Mouse (Mus musculus) intestine, embryonic 15.5 days (tissue): Measurements from ENCODE around the gene Mrs2. TPM values are rescaled to one million over a fixed set of nuclear protein-coding genes. Genes with fewer than 3 reads are reported as not detected.

Experiments used
- ATAC-seq: fragments of 200-750 bp; cut with Nextera tagmentation; 2 replicates; pipeline ENCODE4 v1.8.0; 2017; ENCODE audit warnings: moderate TSS enrichment, moderate library complexity
- H3K27ac ChIP-seq: fragments of 300-500 bp; sonication (generic); 2 replicates; pipeline ENCODE4 v1.5.1; 2015; ENCODE audit warnings: mild to moderate bottlenecking, inconsistent platforms
- H3K27me3 ChIP-seq: fragments of 300-500 bp; sonication (generic); replicated peaks from 2 replicates; pipeline ENCODE4 v1.6.1; 2015; ENCODE audit warnings: inconsistent platforms
- H3K36me3 ChIP-seq: fragments of 300-500 bp; sonication (generic); 2 replicates; pipeline ENCODE4 v1.6.1; 2015; ENCODE audit warnings: inconsistent platforms
- H3K4me1 ChIP-seq: fragments of 300-500 bp; sonication (generic); replicated peaks from 2 replicates; pipeline ENCODE4 v1.6.1; 2015; ENCODE audit warnings: inconsistent platforms
- H3K4me2 ChIP-seq: fragments of 300-500 bp; sonication (generic); replicated peaks from 2 replicates; pipeline ENCODE4 v1.6.1; 2015; ENCODE audit warnings: mild to moderate bottlenecking, inconsistent platforms
- H3K4me3 ChIP-seq: fragments of 300-500 bp; sonication (generic); replicated peaks from 2 replicates; pipeline ENCODE4 v1.5.1; 2015; ENCODE audit warnings: inconsistent platforms
- H3K9ac ChIP-seq: fragments of 300-500 bp; sonication (generic); 2 replicates; pipeline ENCODE4 v1.6.1; 2015; ENCODE audit warnings: inconsistent platforms
- H3K9me3 ChIP-seq: fragments of 300-500 bp; sonication (generic); 2 replicates; pipeline ENCODE4 v1.6.1; 2016; ENCODE audit warnings: inconsistent platforms
- WGBS: fragments of 180-500 bp; shearing (Covaris S2); methylation state at CpG from one replicate; pipeline ENCODE4 v1.1.7; 2015; 5-methylcytosine and 5-hydroxymethylcytosine counted together
- polyA plus RNA-seq: library from polyadenylated mRNA; unstranded; fragments of >200 nt; fragmentation: Nextera tagmentation; extraction: Ambion mirVana; gene quantifications from 2 replicates; pipeline ENCODE4 v1.2.1, GENCODE M21; 2015

Mrs2 gene
- polyA plus RNA-seq, 1 experiment from 2014 or later: 17.4 TPM

DNA sequence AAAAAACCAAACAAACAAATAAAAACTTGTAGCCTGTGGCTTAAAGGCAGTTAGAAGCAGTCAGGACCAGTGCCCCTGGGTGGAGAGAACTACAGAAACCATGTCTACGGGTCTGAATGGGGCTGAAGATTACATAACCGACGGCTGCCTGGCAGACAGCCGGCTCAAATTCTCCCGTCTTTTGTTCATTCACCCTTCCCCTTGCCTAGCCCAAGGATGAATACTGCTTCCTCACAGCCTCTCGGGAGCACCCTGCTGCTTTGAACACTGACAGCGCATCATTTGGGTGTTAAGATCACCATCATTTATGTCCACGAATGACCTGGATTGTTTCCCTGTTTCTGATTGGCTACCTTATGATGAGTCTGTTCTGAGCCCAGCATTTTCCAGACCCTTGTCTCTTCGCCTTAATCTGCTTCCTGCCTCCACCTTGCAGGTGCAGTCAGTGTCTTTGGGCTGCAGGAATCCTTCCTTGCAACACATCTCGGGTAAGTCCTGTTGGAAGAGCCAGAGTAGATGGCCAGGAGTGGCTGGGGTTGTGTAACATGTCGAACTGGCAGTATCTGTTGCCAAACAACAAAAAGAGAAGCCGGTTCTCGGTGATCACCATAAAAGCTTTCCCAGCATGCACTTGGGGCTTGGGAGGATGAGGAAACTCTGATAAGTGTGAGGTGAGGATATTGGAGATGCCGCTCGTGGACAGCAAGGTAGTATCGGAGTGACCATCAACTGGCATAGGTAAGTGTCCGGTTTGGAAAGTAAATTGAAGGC lies 77.5 kb downstream of the Mrs2 start, which contains the start of gene Gpld1:
Gene Gpld1 (plus strand): TSS at position 641 of the 771 bp plus-strand sequence.
- no peak for ATAC-seq
- 69% methylated on average over 17 of the region's 17 CpGs for WGBS
- H3K4me3 ChIP-seq: no peak within 1 kb of the TSS

DNA sequence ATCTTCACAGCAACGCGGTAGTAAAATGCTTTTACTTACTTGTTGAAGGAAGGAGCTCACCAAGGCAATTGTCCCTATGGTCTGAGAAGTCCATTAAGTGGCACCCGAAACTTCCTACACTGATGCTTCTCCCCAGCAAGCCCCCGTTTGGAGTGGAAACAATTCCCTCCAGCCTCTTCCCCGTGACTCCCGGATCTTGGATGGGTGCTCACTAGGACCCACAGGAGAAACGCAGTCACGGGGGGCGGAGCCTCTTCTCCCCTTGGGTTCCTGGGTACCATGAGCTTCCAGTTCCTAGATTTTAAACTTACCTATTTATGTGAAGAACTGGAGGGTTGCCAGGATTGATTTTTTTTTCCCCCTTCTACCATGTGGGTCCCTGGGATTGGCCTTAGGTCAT lies 80.7 kb downstream of the Mrs2 start:
- Histone ChIP-seq H3K27ac (no peak overlapping the region), H3K4me1 (no peaks in the 10 kb centered on the region), H3K27me3 (no peaks in the 10 kb centered on the region), H3K4me2 (no peak overlapping the region), H3K4me3 (no peak overlapping the region), H3K9me3 (no peaks in the 10 kb centered on the region), H3K36me3 (no peaks in the 10 kb centered on the region), H3K9ac (no peak overlapping the region)
- 91% methylated on average over 9 of the region's 9 CpGs for WGBS
- no peak for ATAC-seq

More for the DNA sequence above, 77.5 kb downstream of the Mrs2 start, which contains the start of gene Gpld1:
- Histone ChIP-seq H3K9me3 (no peaks in the 10 kb centered on the region), H3K4me2 (no peak within 1 kb of the TSS), H3K9ac (no peak within 1 kb of the TSS), H3K27ac (no peak within 1 kb of the TSS), H3K4me1 (no peaks in the 10 kb centered on the region), H3K36me3 (no peaks in the 10 kb centered on the region), H3K27me3 (no peaks in the 10 kb centered on the region)

DNA sequence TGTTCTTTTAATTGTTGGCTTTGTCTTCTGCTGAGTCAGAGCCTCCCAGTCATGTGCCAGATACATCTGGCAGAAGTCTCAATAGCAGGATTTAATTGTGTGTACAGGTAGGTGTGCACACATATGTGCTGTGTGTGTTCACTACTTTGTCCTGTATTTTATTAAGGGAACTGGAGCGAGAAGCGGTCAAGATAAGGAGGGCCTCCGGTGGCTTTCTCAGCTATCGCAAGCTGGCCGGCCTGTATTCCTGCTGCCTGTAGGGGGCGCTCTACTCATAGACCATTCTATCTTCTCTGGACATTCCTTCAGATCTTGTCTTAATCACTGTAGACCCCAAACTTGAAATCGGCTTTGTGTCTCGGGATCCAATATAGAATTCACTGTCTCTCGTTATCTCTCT lies 81.5 kb downstream of the Mrs2 start:
- no peak for ATAC-seq
- Histone ChIP-seq H3K27me3 (no peaks in the 10 kb centered on the region), H3K4me2 (0 out of 2 replicates have a peak overlapping the region, but pooled peaks have one; percentile 81), H3K9me3 (no peaks in the 10 kb centered on the region), H3K9ac (no peak overlapping the region), H3K4me3 (no peak overlapping the region), H3K27ac (no peak overlapping the region), H3K36me3 (no peaks in the 10 kb centered on the region), H3K4me1 (no peaks in the 10 kb centered on the region)
- 35% methylated on average over 9 of the region's 9 CpGs for WGBS

DNA sequence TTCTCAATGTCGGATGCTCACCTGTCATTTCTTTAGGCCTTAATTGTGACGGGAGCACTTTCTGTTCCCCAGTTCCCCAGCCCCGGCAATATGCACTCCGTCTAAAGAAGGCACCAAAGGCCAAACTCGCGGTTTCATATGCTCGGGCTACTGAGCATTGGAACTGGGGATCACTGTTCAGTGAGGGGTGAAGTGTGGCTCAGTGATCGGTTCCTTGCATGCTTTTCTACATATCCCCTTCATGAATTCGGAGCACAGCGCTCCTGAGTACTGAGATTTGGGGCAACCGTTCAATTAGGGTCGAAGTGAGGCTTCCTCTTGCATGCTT lies 82.4 kb downstream of the Mrs2 start:
- peak; percentile 51 for ATAC-seq
- Histone ChIP-seq H3K4me3 (peak overlapping the region; percentile 83), H3K27ac (peak overlapping the region; percentile 93), H3K27me3 (no peaks in the 10 kb centered on the region), H3K4me1 (no peaks in the 10 kb centered on the region), H3K36me3 (no peaks in the 10 kb centered on the region), H3K4me2 (peak overlapping the region; percentile 81), H3K9ac (peak overlapping the region; percentile 91), H3K9me3 (no peaks in the 10 kb centered on the region)
- 15% methylated on average over 12 of the region's 12 CpGs for WGBS

Other genes starting within 250 kb of the Mrs2 start
- gene BC005537, start 218.7 kb downstream of the Mrs2 start, polyA plus RNA-seq: 12.4 and 13.2 TPM in 2 replicates
- gene Acot13, start 188.8 kb downstream of the Mrs2 start, polyA plus RNA-seq: 162 and 165 TPM in 2 replicates
- gene Tdp2, start 188.7 kb downstream of the Mrs2 start, polyA plus RNA-seq: 55.9 and 65.0 TPM in 2 replicates
- 1.2 and 1.3 TPM in 2 replicates for gene D130043K22Rik, start 175.2 kb downstream of the Mrs2 start, polyA plus RNA-seq
- 9.6 and 10.3 TPM in 2 replicates for gene Aldh5a1, start 82.7 kb downstream of the Mrs2 start, polyA plus RNA-seq
- 2.0 and 3.1 TPM in 2 replicates for gene Gpld1, start 77.2 kb downstream of the Mrs2 start, polyA plus RNA-seq
- 0.96 and 1.8 TPM in 2 replicates for gene Dcdc2a, start 35.6 kb upstream of the Mrs2 start, polyA plus RNA-seq